Mouse (Mus musculus): ENCODE measurements around the gene Egfl8. TPM values are rescaled to one million over a fixed set of nuclear protein-coding genes. Genes with fewer than 3 reads are reported as not detected.

Gene Egfl8
- total RNA-seq, 2 experiments from 2014 or later, result not detected

DNA sequence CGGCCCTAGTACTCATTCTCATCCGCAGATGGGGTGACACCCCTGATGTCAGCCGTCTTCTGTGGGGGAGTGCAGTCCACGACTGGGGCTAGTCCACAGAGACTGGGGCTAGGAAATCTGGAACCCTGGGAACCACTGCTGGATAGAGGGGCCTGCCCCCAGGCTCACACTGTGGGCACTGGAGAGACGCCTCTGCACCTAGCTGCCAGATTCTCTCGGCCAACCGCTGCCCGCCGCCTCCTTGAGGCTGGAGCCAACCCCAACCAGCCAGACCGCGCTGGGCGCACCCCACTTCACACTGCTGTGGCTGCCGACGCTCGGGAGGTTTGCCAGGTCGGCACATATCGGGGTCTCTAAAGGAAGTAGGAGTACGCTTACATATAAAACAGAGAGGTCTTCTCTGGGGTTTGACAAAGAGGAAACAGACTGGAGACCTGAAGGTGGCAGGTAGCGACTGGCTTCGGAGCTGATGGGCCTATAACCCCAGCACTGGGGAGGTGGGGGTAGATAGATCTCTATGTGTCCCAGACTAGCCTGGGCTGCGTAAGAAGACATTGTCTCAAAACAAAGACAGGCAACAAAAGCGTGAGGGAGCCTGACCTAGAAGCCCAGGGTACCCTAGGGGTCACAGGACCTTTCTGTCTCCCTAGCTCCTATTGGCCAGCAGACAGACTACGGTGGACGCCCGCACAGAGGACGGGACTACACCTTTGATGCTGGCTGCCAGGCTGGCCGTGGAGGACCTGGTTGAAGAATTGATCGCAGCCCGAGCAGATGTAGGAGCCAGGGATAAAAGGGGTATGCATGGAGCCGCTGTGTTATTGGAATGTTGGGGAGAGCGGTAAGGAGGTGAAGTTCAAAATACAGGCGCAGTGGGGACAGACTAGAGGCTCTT lies 29.6 kb downstream of the Egfl8 start:
- ATAC-seq (replicated peaks; ENCODE audit: low FRiP score, poor library complexity, severe bottlenecking), result no peak

DNA sequence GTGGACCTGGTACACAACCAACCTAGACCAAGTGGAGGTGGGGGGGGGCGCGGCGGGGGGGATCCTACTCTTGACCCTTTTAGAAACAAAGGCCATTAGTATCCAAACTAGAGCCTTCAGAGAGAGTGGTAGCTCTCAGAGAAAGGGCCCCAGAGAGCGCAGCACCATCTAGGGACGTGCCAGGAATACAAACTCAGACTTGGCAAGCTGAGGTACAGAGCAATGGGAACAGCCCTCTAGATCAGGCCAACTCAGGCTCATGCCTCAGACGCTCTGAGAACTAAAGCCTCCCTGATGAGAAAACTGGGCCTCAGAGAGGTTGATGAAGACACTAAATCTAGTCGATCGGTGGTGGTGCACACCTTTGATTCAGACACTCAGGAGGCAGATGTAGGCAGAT lies 30.6 kb downstream of the Egfl8 start:
- no peak for ATAC-seq (replicated peaks; ENCODE audit: low FRiP score, poor library complexity, severe bottlenecking)

DNA sequence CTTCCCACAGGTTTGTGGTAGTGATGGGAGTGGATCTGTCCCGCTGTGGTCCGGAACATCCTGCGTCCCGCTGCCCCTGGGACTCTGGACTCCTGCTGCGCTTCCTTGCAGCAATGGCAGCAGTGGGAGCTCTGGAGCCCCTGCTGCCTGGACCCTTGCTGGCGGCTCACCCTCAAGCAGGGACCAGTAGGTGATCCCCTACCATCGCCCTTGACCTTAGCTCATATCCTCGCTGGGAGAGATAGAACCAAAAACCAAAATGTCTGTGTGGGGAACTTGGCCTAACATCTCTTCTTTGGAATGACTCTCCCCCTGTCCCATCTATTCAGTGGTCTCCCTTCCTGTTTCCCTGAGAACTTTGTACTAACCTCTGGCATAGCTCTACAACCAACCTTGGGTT lies 32.0 kb downstream of the Egfl8 start:
- ATAC-seq (replicated peaks; ENCODE audit: low FRiP score, poor library complexity, severe bottlenecking), result no peak

DNA sequence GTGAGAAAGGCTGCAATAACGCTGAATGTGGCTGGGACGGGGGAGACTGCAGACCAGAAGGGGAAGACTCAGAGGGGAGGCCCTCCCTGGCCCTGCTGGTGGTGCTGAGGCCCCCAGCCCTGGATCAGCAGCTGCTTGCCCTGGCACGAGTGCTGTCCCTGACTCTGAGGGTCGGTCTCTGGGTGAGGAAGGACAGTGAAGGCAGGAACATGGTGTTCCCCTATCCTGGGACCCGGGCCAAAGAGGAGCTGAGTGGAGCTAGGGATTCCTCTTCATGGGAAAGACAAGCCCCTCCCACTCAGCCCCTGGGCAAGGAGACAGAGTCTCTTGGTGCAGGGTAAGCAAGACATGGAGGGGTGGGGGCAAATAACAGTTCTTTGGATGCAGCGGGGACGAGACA lies 32.4 kb downstream of the Egfl8 start:
- no peak for ATAC-seq (replicated peaks; ENCODE audit: low FRiP score, poor library complexity, severe bottlenecking)

DNA sequence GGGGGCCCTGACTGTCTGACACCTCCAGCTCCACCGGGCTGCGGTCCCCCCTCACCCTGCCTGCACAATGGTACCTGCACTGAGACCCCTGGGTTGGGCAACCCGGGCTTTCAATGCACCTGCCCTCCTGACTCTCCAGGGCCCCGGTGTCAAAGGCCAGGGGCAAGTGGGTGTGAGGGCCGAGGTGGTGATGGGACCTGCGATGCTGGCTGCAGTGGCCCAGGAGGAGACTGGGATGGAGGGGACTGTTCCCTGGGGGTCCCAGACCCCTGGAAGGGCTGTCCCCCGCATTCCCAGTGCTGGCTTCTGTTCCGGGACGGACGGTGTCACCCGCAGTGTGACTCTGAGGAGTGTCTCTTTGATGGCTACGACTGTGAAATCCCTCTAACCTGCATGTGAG lies 33.2 kb downstream of the Egfl8 start:
- no peak for ATAC-seq (replicated peaks; ENCODE audit: low FRiP score, poor library complexity, severe bottlenecking)

DNA sequence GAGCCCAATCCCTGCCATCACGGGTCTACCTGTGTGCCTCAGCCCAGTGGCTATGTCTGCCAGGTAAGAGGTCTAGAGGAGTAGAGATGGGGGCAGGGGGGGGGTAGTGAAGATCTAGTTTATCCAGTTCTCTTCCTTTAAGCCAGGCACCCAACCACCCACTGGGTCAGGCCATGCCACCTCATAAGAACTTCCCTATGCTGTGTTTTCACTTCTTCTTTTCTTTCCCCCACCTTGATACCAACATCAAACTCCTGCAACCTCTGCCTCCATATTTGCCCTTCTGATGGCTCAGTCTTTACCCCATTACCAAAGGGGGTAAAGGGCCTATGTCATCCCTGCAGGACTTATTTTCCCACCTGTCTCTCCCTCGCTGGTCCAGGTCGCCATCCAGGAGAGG lies 37.7 kb downstream of the Egfl8 start:
- no peak for ATAC-seq (replicated peaks; ENCODE audit: low FRiP score, poor library complexity, severe bottlenecking)

DNA sequence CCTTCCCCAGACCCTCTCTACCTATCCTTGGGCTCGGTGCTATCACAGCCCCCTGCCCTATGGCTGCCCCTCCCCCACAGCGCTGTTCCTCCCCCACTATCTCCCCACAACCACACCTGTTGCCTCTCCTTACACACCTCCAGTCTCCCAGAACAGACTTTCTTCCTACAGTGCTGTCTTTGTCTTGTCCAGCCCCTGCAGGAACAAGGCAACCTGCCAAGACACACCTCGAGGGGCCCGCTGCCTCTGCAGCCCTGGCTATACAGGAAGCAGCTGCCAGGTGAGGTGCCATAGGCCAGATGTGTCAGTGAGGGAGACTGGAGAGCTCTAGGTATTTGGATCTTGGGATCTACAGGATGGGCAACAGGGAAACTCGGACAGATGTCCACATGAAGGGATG lies 39.2 kb downstream of the Egfl8 start:
- no peak for ATAC-seq (replicated peaks; ENCODE audit: low FRiP score, poor library complexity, severe bottlenecking)

DNA sequence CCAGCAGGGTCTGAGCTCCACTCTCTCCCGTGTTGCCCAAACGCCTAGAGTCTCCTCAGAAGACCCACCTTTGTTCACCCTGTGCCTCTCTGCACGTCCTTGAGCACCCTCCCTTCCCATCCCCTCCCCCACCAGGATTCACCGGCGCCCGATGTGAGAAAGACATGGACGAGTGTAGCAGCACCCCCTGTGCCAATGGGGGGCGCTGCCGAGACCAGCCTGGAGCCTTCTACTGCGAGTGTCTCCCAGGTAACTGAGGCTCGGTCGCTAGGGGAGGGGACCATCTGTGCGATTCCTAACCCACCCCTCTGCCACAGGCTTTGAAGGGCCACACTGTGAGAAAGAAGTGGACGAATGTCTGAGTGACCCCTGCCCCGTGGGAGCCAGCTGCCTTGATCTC lies 43.4 kb downstream of the Egfl8 start:
- ATAC-seq (replicated peaks; ENCODE audit: low FRiP score, poor library complexity, severe bottlenecking), result no peak

DNA sequence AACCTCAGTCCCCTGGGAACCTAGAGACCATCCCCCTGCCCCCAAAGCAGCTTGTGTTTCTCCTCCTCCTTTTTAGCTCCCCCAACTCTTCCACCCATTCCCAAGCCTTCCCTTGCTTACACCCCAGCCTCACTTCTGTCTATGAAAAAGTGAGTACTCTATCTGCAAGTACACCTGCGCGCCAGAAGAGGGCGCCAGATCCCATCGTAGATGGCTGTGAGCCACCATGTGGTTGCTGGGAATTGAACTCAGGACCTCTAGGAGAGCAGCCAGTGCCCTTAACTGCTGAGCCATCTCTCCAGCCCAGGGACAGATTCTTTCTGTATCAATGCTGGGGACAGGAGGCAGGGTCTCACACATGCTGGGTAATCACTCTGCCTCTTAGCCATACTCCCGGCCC lies 43.9 kb downstream of the Egfl8 start:
- peak; percentile 36; the same call in 1 of the 2 replicates for ATAC-seq (replicated peaks; ENCODE audit: low FRiP score, poor library complexity, severe bottlenecking)

DNA sequence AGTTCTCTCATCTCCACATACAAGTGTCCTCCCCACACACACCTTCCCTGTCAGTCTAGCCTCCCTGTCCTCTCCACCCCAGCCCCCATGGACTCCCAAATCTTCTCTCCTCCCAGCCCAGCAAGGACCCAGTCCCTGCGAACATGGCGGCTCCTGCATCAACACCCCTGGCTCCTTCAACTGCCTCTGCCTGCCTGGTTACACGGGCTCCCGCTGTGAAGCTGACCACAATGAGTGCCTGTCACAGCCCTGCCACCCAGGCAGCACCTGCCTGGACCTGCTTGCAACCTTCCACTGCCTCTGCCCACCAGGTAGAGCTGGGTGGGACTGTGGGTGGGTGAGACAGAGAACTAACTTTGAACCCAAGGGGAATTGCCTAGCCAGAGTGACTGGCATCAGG lies 45.9 kb downstream of the Egfl8 start:
- ATAC-seq (replicated peaks; ENCODE audit: low FRiP score, poor library complexity, severe bottlenecking), result no peak

DNA sequence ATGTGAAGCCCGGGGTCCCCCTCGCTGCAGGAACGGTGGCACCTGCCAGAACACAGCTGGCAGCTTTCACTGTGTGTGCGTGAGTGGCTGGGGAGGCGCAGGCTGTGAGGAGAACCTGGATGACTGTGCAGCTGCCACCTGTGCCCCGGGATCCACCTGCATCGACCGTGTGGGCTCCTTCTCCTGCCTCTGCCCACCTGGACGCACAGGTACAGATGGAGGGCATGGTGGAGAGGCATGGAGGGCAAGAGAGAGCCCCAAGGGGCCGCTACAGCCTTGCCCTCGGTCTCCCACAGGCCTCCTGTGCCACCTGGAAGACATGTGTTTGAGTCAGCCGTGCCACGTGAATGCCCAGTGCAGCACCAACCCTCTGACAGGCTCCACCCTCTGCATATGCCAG lies 47.4 kb downstream of the Egfl8 start:
- ATAC-seq (replicated peaks; ENCODE audit: low FRiP score, poor library complexity, severe bottlenecking), result no peak

DNA sequence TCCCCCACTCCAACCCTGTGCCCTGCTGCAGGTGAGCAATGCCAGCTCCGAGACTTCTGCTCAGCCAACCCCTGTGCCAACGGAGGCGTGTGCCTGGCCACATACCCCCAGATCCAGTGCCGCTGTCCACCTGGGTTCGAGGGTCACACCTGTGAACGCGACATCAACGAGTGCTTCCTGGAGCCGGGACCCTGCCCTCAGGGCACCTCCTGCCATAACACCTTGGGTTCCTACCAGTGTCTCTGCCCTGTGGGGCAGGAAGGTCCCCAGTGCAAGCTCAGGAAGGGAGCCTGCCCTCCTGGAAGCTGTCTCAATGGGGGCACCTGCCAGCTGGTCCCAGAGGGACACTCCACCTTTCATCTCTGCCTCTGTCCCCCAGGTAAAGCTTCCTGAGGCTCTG lies 48.5 kb downstream of the Egfl8 start:
- ATAC-seq (replicated peaks; ENCODE audit: low FRiP score, poor library complexity, severe bottlenecking), result no peak

DNA sequence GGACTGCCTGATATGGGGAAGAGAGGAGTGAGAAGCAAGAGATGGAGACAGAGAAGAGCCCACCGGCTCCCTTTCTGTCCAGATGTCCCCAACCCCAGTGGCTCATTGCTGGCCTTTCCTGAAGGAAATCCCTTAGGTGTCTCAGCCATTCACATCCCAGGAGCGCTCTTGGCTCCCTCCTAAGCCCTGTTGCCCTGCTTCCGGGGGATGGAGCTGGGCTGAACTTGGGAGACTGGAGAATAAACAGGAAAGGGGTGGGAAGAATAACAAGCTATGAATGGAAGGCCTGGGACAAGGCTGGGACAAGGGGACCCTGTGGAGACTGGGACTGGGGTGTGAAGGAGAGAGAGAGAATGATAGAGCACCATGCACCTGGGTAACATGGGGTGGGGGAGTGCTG lies 51.0 kb downstream of the Egfl8 start:
- no peak for ATAC-seq (replicated peaks; ENCODE audit: low FRiP score, poor library complexity, severe bottlenecking)

DNA sequence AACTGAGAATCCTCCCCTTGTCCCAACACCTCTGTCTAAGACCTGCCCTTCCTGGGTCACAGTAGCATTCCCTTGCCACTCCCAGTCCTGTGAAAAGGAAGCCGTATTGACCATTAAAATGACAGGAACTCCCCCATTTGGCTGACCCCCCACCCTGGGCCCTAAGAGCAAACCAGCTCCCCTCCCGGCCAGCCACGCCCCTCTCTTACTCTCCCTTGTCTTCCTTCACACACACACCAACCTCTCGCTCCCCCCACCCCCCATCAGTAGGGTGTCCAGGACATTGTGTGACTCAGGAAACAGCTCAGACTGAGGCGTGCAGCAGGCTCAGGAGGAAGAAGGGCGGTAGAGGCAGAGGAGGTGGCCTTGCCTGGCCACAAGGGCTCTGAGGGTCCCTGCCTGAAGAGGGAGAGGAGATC lies 51.8 kb downstream of the Egfl8 start, which contains the start of gene Notch4:
Gene Notch4 (plus strand): TSS at position 266 of the 419 bp plus-strand sequence.
- no peak for ATAC-seq (replicated peaks; ENCODE audit: low FRiP score, poor library complexity, severe bottlenecking)

DNA sequence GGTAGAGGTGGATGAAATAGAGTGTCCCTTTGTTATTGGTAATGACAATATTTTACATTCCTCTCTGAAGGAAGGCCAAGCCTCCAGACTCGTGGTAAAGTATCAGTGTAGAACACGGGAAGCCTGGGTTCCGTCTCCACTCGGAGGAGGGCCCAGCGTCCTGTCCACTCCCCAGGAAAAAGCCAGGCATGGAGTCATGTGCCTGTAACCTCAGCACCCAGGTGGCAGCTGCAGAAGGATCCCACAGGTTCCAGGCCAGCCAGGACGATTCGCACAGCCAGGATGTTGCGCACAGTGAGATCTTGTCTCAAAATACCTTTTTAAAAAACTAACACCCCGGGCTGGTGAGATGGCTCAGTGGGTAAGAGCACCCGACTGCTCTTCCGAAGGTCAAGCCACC lies 52.4 kb downstream of the Egfl8 start:
- ATAC-seq (replicated peaks; ENCODE audit: low FRiP score, poor library complexity, severe bottlenecking), result no peak

Other genes starting within 250 kb of the Egfl8 start
- gene Btnl1, start 238.8 kb downstream of the Egfl8 start, total RNA-seq (2015; ENCODE audit: low replicate concordance), result not detected in 2 replicates
- not detected in 2 replicates for gene Btnl1, start 238.8 kb downstream of the Egfl8 start, total RNA-seq (2017; ENCODE audit: low replicate concordance)
- not detected in 2 replicates for gene BC051142, start 217.2 kb downstream of the Egfl8 start, total RNA-seq (2015; ENCODE audit: low replicate concordance)
- gene BC051142, start 217.2 kb downstream of the Egfl8 start, total RNA-seq (2017; ENCODE audit: low replicate concordance), result not detected in 2 replicates
- gene Btnl4, start 138.7 kb downstream of the Egfl8 start, total RNA-seq (2015; ENCODE audit: low replicate concordance), result not detected in 2 replicates
- gene Btnl4, start 138.7 kb downstream of the Egfl8 start, total RNA-seq (2017; ENCODE audit: low replicate concordance), result 0.51 TPM in 1 of 2 replicates, not detected in the other
- not detected in 2 replicates for gene Btnl6, start 98.6 kb downstream of the Egfl8 start, total RNA-seq (2015; ENCODE audit: low replicate concordance)
- gene Btnl6, start 98.6 kb downstream of the Egfl8 start, total RNA-seq (2017; ENCODE audit: low replicate concordance), result 0.39 and 0.61 TPM in 2 replicates
- under 0.01 TPM in 1 of 2 replicates, not detected in the other for gene Notch4, start 51.7 kb downstream of the Egfl8 start, total RNA-seq (2015; ENCODE audit: low replicate concordance)
- not detected in 2 replicates for gene Notch4, start 51.7 kb downstream of the Egfl8 start, total RNA-seq (2017; ENCODE audit: low replicate concordance)
- 21.8 and 24.1 TPM in 2 replicates for gene Gpsm3, start 26.2 kb downstream of the Egfl8 start, total RNA-seq (2015; ENCODE audit: low replicate concordance)
- 4.9 and 22.2 TPM in 2 replicates for gene Gpsm3, start 26.2 kb downstream of the Egfl8 start, total RNA-seq (2017; ENCODE audit: low replicate concordance)
- 8.3 and 9.2 TPM in 2 replicates for gene Pbx2, start 24.7 kb downstream of the Egfl8 start, total RNA-seq (2015; ENCODE audit: low replicate concordance)
- 8.7 and 19.7 TPM in 2 replicates for gene Pbx2, start 24.7 kb downstream of the Egfl8 start, total RNA-seq (2017; ENCODE audit: low replicate concordance)
- 0.84 and 1.1 TPM in 2 replicates for gene Ager, start 18.1 kb downstream of the Egfl8 start, total RNA-seq (2015; ENCODE audit: low replicate concordance)
- 1.7 TPM in 1 of 2 replicates, not detected in the other for gene Ager, start 18.1 kb downstream of the Egfl8 start, total RNA-seq (2017; ENCODE audit: low replicate concordance)
- gene Rnf5, start 12.3 kb downstream of the Egfl8 start, total RNA-seq (2015; ENCODE audit: low replicate concordance), result 39.4 and 63.8 TPM in 2 replicates
- 16.6 and 24.9 TPM in 2 replicates for gene Rnf5, start 12.3 kb downstream of the Egfl8 start, total RNA-seq (2017; ENCODE audit: low replicate concordance)
- 12.6 and 17.3 TPM in 2 replicates for gene Agpat1, start 11.7 kb downstream of the Egfl8 start, total RNA-seq (2015; ENCODE audit: low replicate concordance)
- 8.0 and 10.3 TPM in 2 replicates for gene Agpat1, start 11.7 kb downstream of the Egfl8 start, total RNA-seq (2017; ENCODE audit: low replicate concordance)
- 6.7 and 13.0 TPM in 2 replicates for gene Ppt2, start 12.5 kb upstream of the Egfl8 start, total RNA-seq (2015; ENCODE audit: low replicate concordance)
- 3.2 and 4.0 TPM in 2 replicates for gene Ppt2, start 12.5 kb upstream of the Egfl8 start, total RNA-seq (2017; ENCODE audit: low replicate concordance)
- gene Prrt1, start 13.6 kb upstream of the Egfl8 start, total RNA-seq (2015; ENCODE audit: low replicate concordance), result not detected in 2 replicates
- gene Prrt1, start 13.6 kb upstream of the Egfl8 start, total RNA-seq (2017; ENCODE audit: low replicate concordance), result not detected in 2 replicates
- 2.5 TPM in 1 of 2 replicates, not detected in the other for gene Fkbpl, start 28.8 kb upstream of the Egfl8 start, total RNA-seq (2015; ENCODE audit: low replicate concordance)
- 2.6 and 4.9 TPM in 2 replicates for gene Fkbpl, start 28.8 kb upstream of the Egfl8 start, total RNA-seq (2017; ENCODE audit: low replicate concordance)
- 5.4 and 8.3 TPM in 2 replicates for gene Atf6b, start 31.2 kb upstream of the Egfl8 start, total RNA-seq (2015; ENCODE audit: low replicate concordance)
- gene Atf6b, start 31.2 kb upstream of the Egfl8 start, total RNA-seq (2017; ENCODE audit: low replicate concordance), result 2.6 and 5.0 TPM in 2 replicates
- gene Tnxb, start 54.6 kb upstream of the Egfl8 start, total RNA-seq (2015; ENCODE audit: low replicate concordance), result not detected in 2 replicates
- gene Tnxb, start 54.6 kb upstream of the Egfl8 start, total RNA-seq (2017; ENCODE audit: low replicate concordance), result not detected in 2 replicates
- 0.36 TPM in 1 of 2 replicates, not detected in the other for gene C4b, start 127.9 kb upstream of the Egfl8 start, total RNA-seq (2015; ENCODE audit: low replicate concordance)
- gene C4b, start 127.9 kb upstream of the Egfl8 start, total RNA-seq (2017; ENCODE audit: low replicate concordance), result under 0.01 and 2.1 TPM in 2 replicates
- gene Cyp21a1, start 188.6 kb upstream of the Egfl8 start, total RNA-seq (2015; ENCODE audit: low replicate concordance), result not detected in 2 replicates
- gene Cyp21a1, start 188.6 kb upstream of the Egfl8 start, total RNA-seq (2017; ENCODE audit: low replicate concordance), result not detected in 2 replicates
- gene Stk19, start 221.0 kb upstream of the Egfl8 start, total RNA-seq (2015; ENCODE audit: low replicate concordance), result 12.6 and 18.0 TPM in 2 replicates
- gene Stk19, start 221.0 kb upstream of the Egfl8 start, total RNA-seq (2017; ENCODE audit: low replicate concordance), result 20.5 and 22.2 TPM in 2 replicates
- gene Dxo, start 221.0 kb upstream of the Egfl8 start, total RNA-seq (2015; ENCODE audit: low replicate concordance), result 49.4 and 52.0 TPM in 2 replicates
- 13.4 and 26.7 TPM in 2 replicates for gene Dxo, start 221.0 kb upstream of the Egfl8 start, total RNA-seq (2017; ENCODE audit: low replicate concordance)
- gene Skiv2l, start 234.2 kb upstream of the Egfl8 start, total RNA-seq (2015; ENCODE audit: low replicate concordance), result 11.3 and 25.6 TPM in 2 replicates
- 48.5 and 60.0 TPM in 2 replicates for gene Skiv2l, start 234.2 kb upstream of the Egfl8 start, total RNA-seq (2017; ENCODE audit: low replicate concordance)
- gene Nelfe, start 234.4 kb upstream of the Egfl8 start, total RNA-seq (2015; ENCODE audit: low replicate concordance), result 31.9 and 52.3 TPM in 2 replicates
- gene Nelfe, start 234.4 kb upstream of the Egfl8 start, total RNA-seq (2017; ENCODE audit: low replicate concordance), result 18.5 and 30.7 TPM in 2 replicates
- 9.2 TPM in 1 of 2 replicates, not detected in the other for gene Cfb, start 246.5 kb upstream of the Egfl8 start, total RNA-seq (2015; ENCODE audit: low replicate concordance)
- not detected in 2 replicates for gene Cfb, start 246.5 kb upstream of the Egfl8 start, total RNA-seq (2017; ENCODE audit: low replicate concordance)